In genomic region chr9:121358418-121358817, GRCm38 (mm10) we compare ENCODE assay signal across 11 mouse cellular contexts.
DNase-seq lines count a peak whose midpoint lies in the region; ATAC-seq and TF ChIP-seq lines count a peak whose summit lies in the region.
"Had no signal": no experiment of that assay in that cellular context is flagged by ENCODE, and none has a peak within 500 bp of the region (broad histone marks: within the 10 kb centered on the region; RNA-seq: fewer than 3 reads in every experiment).

No protein-coding gene starts in this region.

- no peak for TF ChIP-seq CTCF in lung, embryonic 14.5 days (IDR thresholded peaks at IDR 0.05; ENCODE audit: low read depth)
- no peak for TF ChIP-seq CTCF in lung, postnatal 0 days (IDR thresholded peaks at IDR 0.05)

- intact Hi-C loops in heart, postnatal 36 days (cut with DNase I), result loop anchor here (5.0 kb wide), 1 partner anchor 786 kb away; the partner anchor contains the start of gene Rpl14

- no peaks in the 10 kb centered on the region for H3K9me3 ChIP-seq in heart, embryonic 10.5 days
- H3K9me3 ChIP-seq in lung, embryonic 14.5 days (ENCODE audit: low read depth, low read length), result no peaks in the 10 kb centered on the region
- no peaks in the 10 kb centered on the region for H3K9me3 ChIP-seq in lung, postnatal 0 days (ENCODE audit: low read length)
- H3K9me3 ChIP-seq in heart, embryonic 16.5 days (replicated peaks; ENCODE audit: control insufficient read depth, low read length), result no peaks in the 10 kb centered on the region
- H3K9me3 ChIP-seq: hindbrain, embryonic 15.5 days; midbrain, embryonic 13.5 days had no signal

- no peak overlapping the region for H3K4me3 ChIP-seq in heart, embryonic 10.5 days
- H3K4me3 ChIP-seq in lung, embryonic 14.5 days (ENCODE audit: low read depth, low read length), result no peak overlapping the region
- no peak overlapping the region for H3K4me3 ChIP-seq in lung, postnatal 0 days (ENCODE audit: low read depth, low read length)
- H3K4me3 ChIP-seq in heart, embryonic 16.5 days (ENCODE audit: low read length), result no peak overlapping the region
- H3K4me3 ChIP-seq: hindbrain, embryonic 15.5 days; midbrain, embryonic 13.5 days had no signal

- no peak overlapping the region for H3K9ac ChIP-seq in lung, embryonic 14.5 days
- no peak overlapping the region for H3K9ac ChIP-seq in lung, postnatal 0 days (replicated peaks; ENCODE audit: low read depth)
- H3K9ac ChIP-seq in heart, embryonic 16.5 days (ENCODE audit: low read length), result peak overlapping the region; percentile 51; the same call in 1 of the 2 replicates
- H3K9ac ChIP-seq: hindbrain, embryonic 15.5 days; midbrain, embryonic 13.5 days had no signal

- no peaks in the 10 kb centered on the region for H3K36me3 ChIP-seq in heart, embryonic 10.5 days
- H3K36me3 ChIP-seq in lung, embryonic 14.5 days (ENCODE audit: insufficient read depth), result no peaks in the 10 kb centered on the region
- H3K36me3 ChIP-seq in lung, postnatal 0 days (ENCODE audit: insufficient read depth, low read length), result no peaks in the 10 kb centered on the region
- peaks cover 3% of the 10 kb centered on the region; the same call in 1 of the 2 replicates for H3K36me3 ChIP-seq in heart, embryonic 16.5 days (ENCODE audit: control insufficient read depth, insufficient read depth)
- H3K36me3 ChIP-seq: hindbrain, embryonic 15.5 days; midbrain, embryonic 13.5 days had no signal

- no peak overlapping the region for H3K4me2 ChIP-seq in lung, embryonic 14.5 days
- H3K4me2 ChIP-seq in lung, postnatal 0 days (replicated peaks; ENCODE audit: low read depth, low read length), result no peak overlapping the region
- H3K4me2 ChIP-seq in heart, embryonic 16.5 days (ENCODE audit: low read depth, low read length), result no peak overlapping the region; the same call in 1 of the 2 replicates
- H3K4me2 ChIP-seq: hindbrain, embryonic 15.5 days; midbrain, embryonic 13.5 days had no signal

- peaks cover 60% of the 10 kb centered on the region for H3K4me1 ChIP-seq in heart, embryonic 10.5 days
- H3K4me1 ChIP-seq in lung, embryonic 14.5 days (ENCODE audit: insufficient read depth), result peaks cover 27% of the 10 kb centered on the region
- peaks cover 13% of the 10 kb centered on the region; the same call in 1 of the 2 replicates for H3K4me1 ChIP-seq in lung, postnatal 0 days (ENCODE audit: insufficient read depth, low read depth, low read length)
- H3K4me1 ChIP-seq in heart, embryonic 16.5 days (ENCODE audit: control insufficient read depth, insufficient read depth, low read length), result peaks cover 66% of the 10 kb centered on the region

- TF ChIP-seq EP300 in lung, postnatal 0 days (IDR thresholded peaks at IDR 0.05), result no peak

- ATAC-seq in lung, embryonic 14.5 days (ENCODE audit: insufficient read depth), result no peak
- ATAC-seq in lung, postnatal 0 days, result no peak
- ATAC-seq in heart, embryonic 16.5 days (replicated peaks; ENCODE audit: extremely low read depth, insufficient read depth, low FRiP score), result no peak
- ATAC-seq: midbrain, embryonic 13.5 days had no signal

- H3K27me3 ChIP-seq in heart, embryonic 10.5 days (ENCODE audit: insufficient read depth, poor library complexity, severe bottlenecking), result no peaks in the 10 kb centered on the region
- H3K27me3 ChIP-seq in lung, embryonic 14.5 days (ENCODE audit: insufficient read depth, low read length), result no peaks in the 10 kb centered on the region
- H3K27me3 ChIP-seq in lung, postnatal 0 days (replicated peaks; ENCODE audit: insufficient read depth, low read length), result no peaks in the 10 kb centered on the region
- no peaks in the 10 kb centered on the region for H3K27me3 ChIP-seq in heart, embryonic 16.5 days (ENCODE audit: control insufficient read depth, insufficient read depth, low read length)
- H3K27me3 ChIP-seq: hindbrain, embryonic 15.5 days; midbrain, embryonic 13.5 days had no signal

- no peak for DNase-seq in heart, embryonic 10.5 days (ENCODE audit: low spot score)
- no peak for DNase-seq in heart, postnatal 36 days
- no peak for DNase-seq in lung, embryonic 14.5 days
- DNase-seq in lung, postnatal 0 days (ENCODE audit: low spot score), result no peak
- DNase-seq in adrenal gland, adult 18-20 months (ENCODE audit: low spot score in 2 of 2), result no peak
- DNase-seq in retina, embryonic 14.5 days (ENCODE audit: low spot score), result no peak
- DNase-seq: embryo, embryonic 11 days; thymus, postnatal 14 days had no signal

- WGBS in heart, embryonic 10.5 days, result 52% methylated on average over 8 of the region's 8 CpGs
- WGBS in lung, embryonic 14.5 days, result 47% methylated on average over 8 of the region's 8 CpGs
- WGBS in lung, postnatal 0 days, result 61% methylated on average over 8 of the region's 8 CpGs
- 36% methylated on average over 8 of the region's 8 CpGs for WGBS in heart, embryonic 16.5 days

- H3K27ac ChIP-seq in heart, embryonic 10.5 days, result peak overlapping the region; percentile 73
- H3K27ac ChIP-seq in lung, embryonic 14.5 days (ENCODE audit: low read depth), result peak overlapping the region; percentile 52; the same call in 1 of the 2 replicates
- no peak overlapping the region for H3K27ac ChIP-seq in lung, postnatal 0 days (ENCODE audit: low read length)
- H3K27ac ChIP-seq in heart, embryonic 16.5 days (ENCODE audit: low read length), result peak overlapping the region; percentile 86
